Mouse (Mus musculus) cerebellum, adult 2 months (tissue): ENCODE results near the gene Gabrg3.

Experiments used
- CTCF ChIP-seq: fragments of 200-500 bp; IDR thresholded peaks from 2 replicates; pipeline ENCODE4 v1.5.1; 2011; ENCODE audit warnings: low read depth, mild to moderate bottlenecking, control low read depth, low read length, moderate library complexity, borderline replicate concordance; ENCODE audit not compliant: insufficient read depth
- POLR2A ChIP-seq: fragments of 200-500 bp; IDR thresholded peaks from 2 replicates; pipeline ENCODE4 v1.6.1; 2011; ENCODE audit warnings: low read length, control low read depth, borderline replicate concordance; ENCODE audit not compliant: insufficient read depth

GRCm38 (mm10) chr7:57186015-57186414, 201.0 kb downstream of the Gabrg3 start:
- TF ChIP-seq CTCF (no peak), POLR2A (no peak)
